Mouse (Mus musculus) myocyte (in vitro differentiated cells): ENCODE data around the gene Misp.

Source experiments
- CEBPB ChIP-seq: IDR thresholded peaks from 2 replicates; pipeline ENCODE4 v1.6.1; 2011; ENCODE audit warnings: mild to moderate bottlenecking, moderate library complexity; ENCODE audit not compliant: poor library complexity, insufficient read depth, severe bottlenecking
- E2F4 ChIP-seq: IDR thresholded peaks from one replicate; pipeline ENCODE4 v1.6.1; 2011; ENCODE audit warnings: mild to moderate bottlenecking, control low read depth, moderate library complexity; ENCODE audit not compliant: insufficient read depth
- MAX ChIP-seq: IDR thresholded peaks from one replicate; pipeline ENCODE4 v1.6.1; 2011; ENCODE audit warnings: low read depth, mild to moderate bottlenecking, control low read depth
- MYOD1 ChIP-seq, 3 experiments: IDR thresholded peaks; one replicate each; pipeline ENCODE4 v1.6.1; 2011; ENCODE audit warnings: control low read depth in 2 of 3, low read depth in 2 of 3, mild to moderate bottlenecking in 2 of 3, moderate library complexity in 1 of 3; ENCODE audit not compliant: insufficient read length in 2 of 3, control insufficient read depth in 1 of 3
- MYOG ChIP-seq, 3 experiments: IDR thresholded peaks; one replicate each; pipeline ENCODE4 v1.6.1; 2011; ENCODE audit warnings: control low read depth in 2 of 3, low read depth in 2 of 3, mild to moderate bottlenecking in 2 of 3; ENCODE audit not compliant: insufficient read length in 2 of 3, control insufficient read depth in 1 of 3, insufficient read depth in 1 of 3
- POLR2A ChIP-seq: IDR thresholded peaks from one replicate; pipeline ENCODE4 v1.6.1; 2011; ENCODE audit warnings: low read depth, mild to moderate bottlenecking, control low read depth, moderate library complexity; ENCODE audit not compliant: insufficient read length
- POLR2AphosphoS2 ChIP-seq: IDR thresholded peaks from one replicate; pipeline ENCODE4 v1.6.1; 2011; ENCODE audit warnings: low read depth, control low read depth; ENCODE audit not compliant: insufficient read length
- REST ChIP-seq: IDR thresholded peaks from one replicate; pipeline ENCODE4 v1.6.1; 2011; ENCODE audit warnings: mild to moderate bottlenecking, control low read depth, moderate library complexity; ENCODE audit not compliant: insufficient read depth, insufficient read length
- SRF ChIP-seq: IDR thresholded peaks from one replicate; pipeline ENCODE4 v1.6.1; 2011; ENCODE audit warnings: low read depth; ENCODE audit not compliant: control insufficient read depth, insufficient read length
- TCF12 ChIP-seq: IDR thresholded peaks from one replicate; pipeline ENCODE4 v1.6.1; 2011; ENCODE audit warnings: mild to moderate bottlenecking, control low read depth; ENCODE audit not compliant: poor library complexity, insufficient read depth, severe bottlenecking
- USF1 ChIP-seq: IDR thresholded peaks from one replicate; pipeline ENCODE4 v1.6.1; 2011; ENCODE audit warnings: low read depth, mild to moderate bottlenecking, control low read depth, moderate library complexity

- no peak for TF ChIP-seq POLR2A
- no peak for TF ChIP-seq MAX
- TF ChIP-seq TCF12, result no peak
- no peak for TF ChIP-seq USF1
- TF ChIP-seq E2F4, result no peak
- TF ChIP-seq MYOG (IDR thresholded peaks at IDR 0.05; ENCODE audit: control insufficient read depth in 1 of 3, insufficient read depth in 1 of 3, insufficient read length in 2 of 3, low read depth in 2 of 3), result no peak
- no peak for TF ChIP-seq POLR2AphosphoS2
- no peak for TF ChIP-seq MYOD1 (IDR thresholded peaks at IDR 0.05; ENCODE audit: control insufficient read depth in 1 of 3, insufficient read length in 2 of 3, low read depth in 2 of 3)
- TF ChIP-seq SRF, result no peak
- TF ChIP-seq REST, result no peak
- no peak for TF ChIP-seq CEBPB
Observed at GRCm38 (mm10) chr10:79856280-79856679, 35.5 kb downstream of the Misp start.
